Mouse (Mus musculus): ENCODE results near the gene Lrrc34.

Gene Lrrc34

DNA sequence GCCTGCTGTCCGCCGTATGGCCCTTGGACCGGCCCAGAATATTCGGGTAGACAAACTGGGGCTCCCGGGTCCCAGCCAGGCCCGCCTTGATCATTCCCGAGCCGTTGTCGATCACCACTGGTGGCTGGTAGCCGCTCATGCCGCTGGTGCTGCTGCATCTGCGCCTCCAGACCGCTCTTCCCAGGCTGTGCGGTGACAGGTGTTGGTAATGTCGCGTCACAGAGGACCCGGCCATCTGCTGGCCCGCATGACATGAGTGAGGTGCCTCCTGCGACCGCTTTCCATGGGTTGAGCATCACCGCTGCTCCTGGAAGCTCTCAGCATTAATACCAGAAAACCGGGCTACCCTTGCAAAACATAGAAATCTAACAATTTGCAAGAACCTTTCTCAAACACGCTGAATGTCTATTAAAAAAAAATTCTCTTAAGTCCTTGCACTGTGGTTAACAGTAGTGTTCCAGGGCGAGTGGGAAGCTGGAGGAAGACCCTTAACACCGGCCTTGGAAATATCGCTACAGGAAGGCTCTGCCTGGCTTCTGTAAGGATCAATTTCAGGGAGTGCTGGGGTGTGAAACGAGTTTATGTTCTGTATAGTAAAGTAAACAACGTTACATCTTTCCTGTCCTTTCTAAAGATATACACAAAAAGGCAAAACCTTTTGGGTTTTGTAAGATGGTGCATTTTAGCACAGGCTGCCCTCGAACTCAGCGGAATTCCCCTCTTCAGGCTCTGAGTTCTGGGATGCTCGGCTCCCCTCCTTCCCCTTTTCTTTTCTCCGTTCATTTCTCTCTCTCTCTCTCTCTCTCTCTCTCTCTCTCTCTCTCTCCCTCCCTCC lies 47.7 kb downstream of the Lrrc34 start, which contains the start of gene Actrt3:
Gene Actrt3, minus strand, starts transcription at position 229 of the 835 bp plus-strand sequence.
- DNase-seq = peak; percentile 54

DNA sequence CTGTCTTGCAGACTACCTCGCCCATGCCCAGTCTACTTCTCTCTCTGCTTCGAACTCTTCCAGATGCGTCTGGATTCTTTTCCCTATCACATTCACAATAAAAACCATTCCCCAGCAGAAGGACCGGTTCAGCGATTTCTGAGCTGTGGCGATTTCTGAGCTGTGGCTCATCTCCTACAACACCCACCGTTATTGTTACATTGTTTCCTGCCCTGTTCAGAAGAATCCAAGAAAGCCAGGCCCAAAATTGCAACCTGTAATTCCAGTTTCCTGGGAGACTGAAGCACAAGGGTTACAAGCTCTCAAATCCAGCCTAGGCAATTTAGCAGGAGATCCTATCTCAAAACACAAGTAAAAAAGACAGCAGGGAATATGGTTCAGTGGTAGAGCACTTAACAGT lies 50.4 kb downstream of the Lrrc34 start:
- DNase-seq = no peak

DNA sequence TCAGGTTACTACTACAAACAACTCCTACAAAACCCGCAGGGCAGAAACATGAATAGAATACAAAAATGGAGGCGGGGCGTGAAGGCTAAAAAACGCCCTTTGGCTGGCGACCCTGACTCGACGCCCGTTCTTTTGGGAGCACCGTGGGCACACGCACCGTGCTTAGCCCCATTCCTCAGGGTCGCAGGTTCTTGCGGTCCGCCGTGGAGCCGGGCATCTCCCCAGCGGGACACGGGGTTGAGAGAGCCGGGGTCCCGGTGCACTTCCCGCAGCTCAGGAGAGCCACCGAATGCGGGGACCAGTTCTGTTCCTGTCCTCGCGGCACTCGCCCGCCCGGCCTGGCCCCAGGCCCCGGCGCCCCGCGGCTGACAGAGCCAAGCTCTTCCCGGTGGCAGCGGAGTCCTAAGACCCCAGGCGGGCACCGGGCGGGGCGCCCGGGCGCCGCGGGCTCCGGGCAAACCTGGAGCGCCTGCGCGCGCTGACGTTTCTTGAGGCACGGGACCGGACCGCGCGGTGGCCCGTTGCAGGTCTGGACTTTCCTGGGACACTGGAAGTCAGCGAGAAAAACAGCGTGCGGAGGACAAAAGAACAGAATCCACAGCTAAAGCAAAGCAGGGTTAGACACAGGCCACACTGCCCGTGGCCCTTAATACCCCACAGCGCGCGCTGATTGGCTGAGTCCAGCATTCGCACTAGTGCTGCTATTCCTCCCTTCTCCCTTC lies 52.4 kb downstream of the Lrrc34 start:
- DNase-seq = peak; percentile 36

DNA sequence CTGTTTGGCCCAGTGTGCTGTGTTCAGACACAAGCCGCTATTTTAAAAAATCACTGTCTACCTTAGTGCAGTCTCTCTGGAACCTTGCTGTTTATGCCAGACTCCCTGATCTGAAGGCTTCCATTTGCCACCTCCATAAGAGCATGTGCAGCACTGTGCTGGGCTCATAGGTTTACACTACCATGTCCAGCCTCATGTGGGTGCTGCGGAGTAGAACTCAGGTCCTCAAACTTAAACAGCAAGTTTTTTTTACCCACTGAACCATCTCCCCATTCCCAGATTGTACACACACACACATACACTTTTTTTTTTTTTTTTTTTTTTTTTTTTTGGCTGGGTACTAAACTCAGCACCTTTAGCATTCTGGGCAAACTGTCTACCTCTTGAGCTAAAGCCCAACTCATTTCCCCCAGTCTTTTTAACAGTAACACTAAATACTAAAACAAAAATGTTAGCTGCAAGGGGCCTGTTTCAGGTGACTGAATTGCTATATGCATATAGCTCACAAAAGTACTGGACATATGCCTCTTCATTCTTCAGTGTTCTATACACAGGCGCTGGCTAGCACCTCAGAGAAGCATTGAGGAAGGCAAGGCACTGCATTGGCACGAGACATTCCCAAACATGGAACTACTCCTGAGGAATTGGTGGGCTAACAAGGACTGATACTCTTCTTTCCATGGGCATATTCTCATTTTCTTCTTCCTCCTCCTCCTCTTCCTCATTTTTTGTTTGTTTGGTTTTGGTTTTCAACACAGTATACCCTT lies 53.8 kb downstream of the Lrrc34 start:
- no peak for DNase-seq

- no peak for DNase-seq
These were observed 55.2 kb downstream of the Lrrc34 start for GRCm38 (mm10) chr3:30592418-30592853.

DNA sequence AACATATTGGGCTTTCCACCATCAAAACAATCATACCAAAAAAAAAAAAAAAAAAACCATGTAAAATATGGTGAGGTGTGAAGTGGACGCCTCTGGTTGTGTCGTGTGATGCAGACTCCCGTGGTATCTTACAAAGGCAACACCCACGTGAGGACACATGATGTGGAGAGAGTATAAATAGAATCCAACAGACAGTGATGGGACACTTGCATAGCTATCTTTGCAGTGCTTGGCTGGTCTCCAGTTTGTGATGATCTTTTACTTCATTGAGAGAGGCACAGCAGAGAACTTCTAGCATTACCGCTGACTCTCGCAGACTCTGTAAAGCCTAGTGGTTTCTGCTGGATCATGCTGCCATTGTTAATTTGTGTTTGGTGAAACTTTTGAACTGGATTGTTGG lies 58.8 kb downstream of the Lrrc34 start:
- DNase-seq = no peak
